Mouse (Mus musculus) forebrain, embryonic 12.5 days (tissue): ENCODE data around the gene Il1rapl1. TPM values are rescaled to one million over a fixed set of nuclear protein-coding genes. Genes with fewer than 3 reads are reported as not detected.
A peak's percentile ranks its signal among the peaks of the same experiment; 100 is the strongest.
"Not testable (repeated sequence)": the region's sequence is repeated elsewhere in the genome, so short reads cannot be mapped to it uniquely, and the experiment has no call there.

Experiments used
- ATAC-seq: fragments of 200-750 bp; cut with Nextera tagmentation; 2 replicates; pipeline ENCODE4 v1.8.0; 2017; ENCODE audit warnings: moderate TSS enrichment; ENCODE audit not compliant: low FRiP score
- H3K27ac ChIP-seq: fragments of 300-500 bp; sonication (generic); 2 replicates; pipeline ENCODE4 v1.5.1; 2016; ENCODE audit warnings: mild to moderate bottlenecking
- H3K27me3 ChIP-seq: fragments of 300-500 bp; sonication (generic); 2 replicates; pipeline ENCODE4 v1.6.1; 2016; ENCODE audit warnings: mild to moderate bottlenecking
- H3K36me3 ChIP-seq: fragments of 300-500 bp; sonication (generic); replicated peaks from 2 replicates; pipeline ENCODE4 v1.6.1; 2016; ENCODE audit warnings: mild to moderate bottlenecking
- H3K4me1 ChIP-seq: fragments of 300-500 bp; sonication (generic); 2 replicates; pipeline ENCODE4 v1.6.1; 2016
- H3K4me2 ChIP-seq: fragments of 300-500 bp; sonication (generic); 2 replicates; pipeline ENCODE4 v1.6.1; 2016; ENCODE audit warnings: mild to moderate bottlenecking, moderate library complexity
- H3K4me3 ChIP-seq: fragments of 300-500 bp; sonication (generic); replicated peaks from 2 replicates; pipeline ENCODE4 v1.5.1; 2016; ENCODE audit warnings: mild to moderate bottlenecking
- H3K9ac ChIP-seq: fragments of 300-500 bp; sonication (generic); 2 replicates; pipeline ENCODE4 v1.6.1; 2016; ENCODE audit warnings: mild to moderate bottlenecking
- H3K9me3 ChIP-seq: fragments of 300-500 bp; sonication (generic); 2 replicates; pipeline ENCODE4 v1.6.1; 2016
- WGBS: fragments of 180-500 bp; shearing (Covaris S2); methylation state at CpG from one replicate; pipeline ENCODE4 v1.1.7; 2016; 5-methylcytosine and 5-hydroxymethylcytosine counted together
- polyA plus RNA-seq: library from polyadenylated mRNA; unstranded; fragments of >200 nt; fragmentation: Nextera tagmentation; extraction: Ambion mirVana; gene quantifications from 2 replicates; pipeline ENCODE4 v1.2.1, GENCODE M21; 2016

Gene Il1rapl1
- polyA plus RNA-seq, 1 experiment from 2014 or later, result 2.0 TPM

- Histone ChIP-seq H3K4me3 (no peak overlapping the region), H3K9ac (no peak overlapping the region), H3K36me3 (no peaks in the 10 kb centered on the region), H3K9me3 (no peaks in the 10 kb centered on the region), H3K4me2 (no peak overlapping the region), H3K4me1 (no peaks in the 10 kb centered on the region), H3K27ac (no peak overlapping the region), H3K27me3 (no peaks in the 10 kb centered on the region)
- ATAC-seq, result no peak
- WGBS, result 81% methylated on average over 1 of the region's 1 CpGs
Observed at GRCm38 (mm10) chrX:87483416-87483815, 632.0 kb downstream of the Il1rapl1 start.

GRCm38 (mm10) chrX:87238191-87238590 is 877.3 kb downstream of the Il1rapl1 start:
- not testable (repeated sequence) for H3K27me3 ChIP-seq, H3K4me3 ChIP-seq, H3K36me3 ChIP-seq, H3K9me3 ChIP-seq, H3K4me2 ChIP-seq, H3K27ac ChIP-seq, H3K9ac ChIP-seq, H3K4me1 ChIP-seq
- ATAC-seq, result peak; percentile 82; the same call in 1 of the 2 replicates
- WGBS, result 50% methylated on average over 11 of the region's 11 CpGs

- H3K4me3 ChIP-seq, result no peak overlapping the region
- no peak for ATAC-seq
- H3K4me2 ChIP-seq, result no peak overlapping the region
Observed at GRCm38 (mm10) chrX:87225280-87225679, 890.2 kb downstream of the Il1rapl1 start.

GRCm38 (mm10) chrX:87002296-87002695 is 1113.1 kb downstream of the Il1rapl1 start:
- Histone ChIP-seq H3K9me3 (no peaks in the 10 kb centered on the region), H3K27ac (no peak overlapping the region), H3K36me3 (no peaks in the 10 kb centered on the region), H3K9ac (no peak overlapping the region), H3K27me3 (no peaks in the 10 kb centered on the region), H3K4me3 (no peak overlapping the region), H3K4me2 (no peak overlapping the region), H3K4me1 (no peaks in the 10 kb centered on the region)
- ATAC-seq, result no peak

More at GRCm38 (mm10) chrX:87225280-87225679, 890.2 kb downstream of the Il1rapl1 start:
- no peak overlapping the region for H3K27ac ChIP-seq
- H3K4me1 ChIP-seq, result no peaks in the 10 kb centered on the region
- no peaks in the 10 kb centered on the region for H3K36me3 ChIP-seq
- H3K9ac ChIP-seq, result no peak overlapping the region
- H3K9me3 ChIP-seq, result no peaks in the 10 kb centered on the region
- no peaks in the 10 kb centered on the region for H3K27me3 ChIP-seq

- no peaks in the 10 kb centered on the region for H3K4me1 ChIP-seq
- H3K9me3 ChIP-seq, result no peaks in the 10 kb centered on the region
- no peaks in the 10 kb centered on the region for H3K36me3 ChIP-seq
- 35% methylated on average over 1 of the region's 1 CpGs for WGBS
- H3K27ac ChIP-seq, result no peak overlapping the region
- H3K4me2 ChIP-seq, result no peak overlapping the region
- H3K4me3 ChIP-seq, result no peak overlapping the region
- no peaks in the 10 kb centered on the region for H3K27me3 ChIP-seq
- ATAC-seq, result no peak
- H3K9ac ChIP-seq, result no peak overlapping the region
Observed at GRCm38 (mm10) chrX:86955126-86955525, 1160.3 kb downstream of the Il1rapl1 start.

- Histone ChIP-seq H3K27ac (no peak overlapping the region), H3K27me3 (no peaks in the 10 kb centered on the region), H3K4me1 (no peaks in the 10 kb centered on the region), H3K36me3 (no peaks in the 10 kb centered on the region), H3K9ac (no peak overlapping the region), H3K9me3 (no peaks in the 10 kb centered on the region), H3K4me2 (no peak overlapping the region), H3K4me3 (no peak overlapping the region)
- ATAC-seq, result no peak
- 88% methylated on average over 1 of the region's 1 CpGs for WGBS
Observed at GRCm38 (mm10) chrX:86954614-86955013, 1160.8 kb downstream of the Il1rapl1 start.

GRCm38 (mm10) chrX:86950940-86951339 is 1164.5 kb downstream of the Il1rapl1 start:
- ATAC-seq, result no peak
- Histone ChIP-seq H3K36me3 (no peaks in the 10 kb centered on the region), H3K9ac (no peak overlapping the region), H3K4me2 (no peak overlapping the region), H3K4me1 (no peaks in the 10 kb centered on the region), H3K9me3 (no peaks in the 10 kb centered on the region), H3K27me3 (no peaks in the 10 kb centered on the region), H3K4me3 (no peak overlapping the region), H3K27ac (no peak overlapping the region)
- 39% methylated on average over 2 of the region's 2 CpGs for WGBS

- no peak for ATAC-seq
- no peak overlapping the region for H3K9ac ChIP-seq
- H3K27me3 ChIP-seq, result no peaks in the 10 kb centered on the region
- H3K4me2 ChIP-seq, result no peak overlapping the region
- no peak overlapping the region for H3K4me3 ChIP-seq
- H3K27ac ChIP-seq, result no peak overlapping the region
- H3K9me3 ChIP-seq, result no peaks in the 10 kb centered on the region
- H3K36me3 ChIP-seq, result no peaks in the 10 kb centered on the region
- H3K4me1 ChIP-seq, result no peaks in the 10 kb centered on the region
Observed at GRCm38 (mm10) chrX:86949112-86949511, 1166.3 kb downstream of the Il1rapl1 start.

- Histone ChIP-seq H3K4me1 (no peaks in the 10 kb centered on the region), H3K9ac (no peak overlapping the region), H3K9me3 (no peaks in the 10 kb centered on the region), H3K27me3 (no peaks in the 10 kb centered on the region), H3K4me3 (no peak overlapping the region), H3K36me3 (no peaks in the 10 kb centered on the region), H3K27ac (no peak overlapping the region), H3K4me2 (no peak overlapping the region)
- ATAC-seq, result no peak
- WGBS, result 84% methylated on average over 2 of the region's 2 CpGs
Observed at GRCm38 (mm10) chrX:86854835-86855234, 1260.6 kb downstream of the Il1rapl1 start.

GRCm38 (mm10) chrX:86808218-86808617 is 1307.2 kb downstream of the Il1rapl1 start:
- H3K9me3 ChIP-seq, result no peaks in the 10 kb centered on the region

GRCm38 (mm10) chrX:86802725-86803124 is 1312.7 kb downstream of the Il1rapl1 start:
- no peaks in the 10 kb centered on the region for H3K4me1 ChIP-seq
- no peaks in the 10 kb centered on the region for H3K36me3 ChIP-seq
- no peak overlapping the region for H3K27ac ChIP-seq
- no peak overlapping the region for H3K9ac ChIP-seq
- no peak overlapping the region for H3K4me2 ChIP-seq
- ATAC-seq, result no peak
- no peak overlapping the region for H3K4me3 ChIP-seq
- WGBS, result 75% methylated on average over 2 of the region's 2 CpGs
- no peaks in the 10 kb centered on the region for H3K9me3 ChIP-seq
- no peaks in the 10 kb centered on the region for H3K27me3 ChIP-seq

More at GRCm38 (mm10) chrX:86808218-86808617, 1307.2 kb downstream of the Il1rapl1 start:
- H3K4me3 ChIP-seq, result no peak overlapping the region
- H3K27ac ChIP-seq, result no peak overlapping the region
- 85% methylated on average over 3 of the region's 3 CpGs for WGBS
- H3K4me2 ChIP-seq, result no peak overlapping the region
- no peak for ATAC-seq
- no peaks in the 10 kb centered on the region for H3K4me1 ChIP-seq
- no peak overlapping the region for H3K9ac ChIP-seq
- no peaks in the 10 kb centered on the region for H3K27me3 ChIP-seq
- no peaks in the 10 kb centered on the region for H3K36me3 ChIP-seq

- Histone ChIP-seq H3K27ac (no peak overlapping the region), H3K9ac (no peak overlapping the region), H3K4me2 (no peak overlapping the region), H3K4me1 (peaks cover 3% of the 10 kb centered on the region; the same call in 1 of the 2 replicates), H3K27me3 (no peaks in the 10 kb centered on the region; the same call in 1 of the 2 replicates), H3K4me3 (no peak overlapping the region), H3K36me3 (no peaks in the 10 kb centered on the region), H3K9me3 (no peaks in the 10 kb centered on the region)
- WGBS, result 34% methylated on average over 3 of the region's 3 CpGs
- ATAC-seq, result no peak; the same call in 1 of the 2 replicates
Observed at GRCm38 (mm10) chrX:86728803-86729202, 1386.6 kb downstream of the Il1rapl1 start.
